Mouse (Mus musculus): Measurements from ENCODE around the gene Crtc1.

Crtc1 gene

DNA sequence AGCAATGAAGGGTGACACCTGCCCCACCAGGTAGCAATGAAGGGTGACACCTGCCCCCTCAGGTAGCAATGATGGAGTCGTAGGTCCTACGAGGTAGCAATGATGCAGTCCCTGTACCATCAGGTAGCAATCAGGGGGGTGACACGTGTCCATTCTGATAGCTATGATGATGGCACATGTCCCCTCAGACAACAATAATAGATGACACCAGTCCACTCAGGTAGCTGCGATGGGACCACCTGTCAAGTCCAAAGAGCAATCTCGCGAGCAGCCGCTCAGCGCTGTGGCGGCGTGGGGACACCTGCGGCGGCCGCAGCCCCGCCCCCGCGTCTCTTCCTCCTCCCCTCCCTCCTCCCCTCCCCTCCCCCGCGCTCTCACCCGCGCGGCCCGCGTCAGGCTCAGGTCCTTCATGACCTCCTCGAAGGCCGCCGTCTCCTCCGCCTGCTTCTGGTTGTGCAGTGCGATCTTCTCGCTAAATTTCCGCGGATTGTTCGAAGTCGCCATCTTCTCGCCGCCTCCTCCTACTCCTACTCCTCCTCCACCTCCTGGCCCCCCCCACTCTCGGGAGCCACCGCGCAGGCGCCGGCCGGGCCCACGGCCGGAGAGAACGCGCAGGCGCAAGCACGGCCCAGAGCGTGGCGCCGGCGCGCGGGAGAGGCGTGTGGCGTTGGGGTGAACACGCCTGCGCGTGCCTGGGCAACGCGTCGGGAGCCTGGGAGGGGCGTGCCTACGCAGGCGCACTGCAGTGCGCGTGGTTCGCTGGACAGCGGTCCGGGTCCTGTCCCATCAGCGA, at the start of gene Crtc1:
TSS of gene Crtc1 (minus strand) at position 525 of the 793 bp plus-strand sequence.
- CTCF ChIA-PET = interaction anchor here (0.5 kb wide), 1 partner anchor 46 kb away, joined by 3 read pairs; no protein-coding TSS in a partner anchor

DNA sequence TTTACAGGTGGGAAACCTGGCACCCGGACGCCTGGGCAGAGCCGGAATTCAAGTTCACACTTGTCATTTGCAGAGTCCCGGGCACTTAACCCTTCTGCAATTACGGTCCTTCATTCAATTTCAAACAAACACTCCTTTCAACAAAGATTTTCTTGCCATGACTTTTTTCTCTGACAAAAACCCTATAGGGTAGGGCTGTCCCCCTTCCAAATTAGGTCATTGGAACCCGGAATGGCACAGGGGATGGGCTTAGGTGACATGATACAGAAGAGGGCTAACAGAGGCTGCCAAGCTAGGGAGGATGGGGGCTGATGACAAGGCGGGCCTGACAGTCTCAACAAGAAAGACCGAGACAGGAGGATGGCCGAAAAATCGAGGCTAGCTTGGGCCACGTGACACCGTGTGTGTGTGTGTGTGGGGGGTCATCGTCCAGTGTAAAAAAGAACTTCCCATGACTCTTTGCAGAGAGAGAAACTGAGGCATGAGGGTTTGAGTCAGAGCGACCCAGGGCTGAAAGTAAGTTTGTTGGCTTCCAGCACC, 49.6 kb upstream of the Crtc1 start:
- CTCF ChIA-PET = no interaction called here

DNA sequence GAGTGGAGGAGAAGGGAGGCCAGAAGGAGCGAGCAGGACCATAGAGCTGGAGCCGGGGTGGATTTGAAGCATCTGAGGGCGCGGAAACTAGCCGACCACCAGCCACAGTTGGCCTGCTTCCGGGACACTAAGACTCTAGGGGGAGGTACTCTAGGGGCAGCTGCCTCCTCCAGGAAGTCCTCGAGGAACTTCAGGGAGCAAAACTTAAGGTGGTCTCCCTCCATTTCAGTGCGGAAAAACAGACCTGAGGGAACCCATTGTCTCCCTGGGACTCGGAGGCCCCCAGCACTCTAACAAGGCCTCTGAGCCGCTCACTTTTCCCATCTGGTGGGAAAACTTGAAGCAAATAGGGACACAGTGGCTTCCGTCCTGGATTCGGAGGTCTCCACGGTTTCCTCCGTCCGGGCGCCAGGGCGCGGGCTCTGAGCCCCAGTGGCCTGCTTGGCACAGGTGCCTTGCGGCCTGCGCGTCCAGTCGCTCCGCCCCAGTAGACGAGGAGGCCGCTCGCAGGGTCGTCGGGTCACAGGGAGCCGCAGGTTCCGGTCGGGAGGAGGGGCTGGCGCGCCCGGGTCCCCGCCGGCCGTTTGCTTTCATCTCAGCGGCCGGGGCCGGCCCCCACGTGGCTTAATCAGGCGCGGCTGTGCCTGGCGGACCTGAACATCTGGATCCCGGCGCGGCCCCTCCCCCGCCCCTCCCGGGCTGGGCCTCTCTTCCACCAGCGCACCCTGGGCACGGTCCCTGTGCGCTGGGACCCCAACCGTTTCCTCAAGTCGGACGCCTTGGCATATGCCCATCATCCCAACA, 48.8 kb upstream of the Crtc1 start:
- CTCF ChIA-PET = no interaction called here

DNA sequence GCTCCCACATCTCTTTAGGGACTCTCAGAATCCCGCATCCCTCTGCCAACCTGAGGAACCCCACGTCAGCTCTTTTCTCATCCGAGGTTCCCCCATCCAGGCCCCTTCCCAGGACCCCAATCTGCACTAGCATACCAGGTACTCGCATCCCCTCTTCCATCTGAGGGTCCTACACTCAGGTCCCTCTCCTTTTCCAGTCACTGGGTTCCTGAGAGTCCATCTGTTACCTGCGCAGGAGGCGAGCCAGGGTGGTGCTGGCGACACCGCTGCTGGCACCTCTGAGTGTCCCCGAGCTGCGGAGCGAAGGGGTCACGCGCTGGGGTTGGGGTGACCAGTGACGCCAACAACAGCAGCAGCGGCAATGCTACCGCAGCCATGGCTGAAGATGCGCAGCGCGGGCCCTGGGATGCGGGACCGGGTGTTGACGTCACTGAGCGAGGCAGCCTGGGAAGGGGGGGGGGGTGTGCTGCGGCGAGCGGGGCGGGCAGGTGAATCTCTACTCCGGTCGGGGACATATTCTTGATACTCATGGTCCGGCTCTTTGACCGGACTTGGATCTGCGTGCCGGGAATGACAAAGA, 47.7 kb upstream of the Crtc1 start, which contains the start of gene Tmem59l:
TSS of gene Tmem59l (minus strand) at position 418 of the 580 bp plus-strand sequence.
- CTCF ChIA-PET = no interaction called here

DNA sequence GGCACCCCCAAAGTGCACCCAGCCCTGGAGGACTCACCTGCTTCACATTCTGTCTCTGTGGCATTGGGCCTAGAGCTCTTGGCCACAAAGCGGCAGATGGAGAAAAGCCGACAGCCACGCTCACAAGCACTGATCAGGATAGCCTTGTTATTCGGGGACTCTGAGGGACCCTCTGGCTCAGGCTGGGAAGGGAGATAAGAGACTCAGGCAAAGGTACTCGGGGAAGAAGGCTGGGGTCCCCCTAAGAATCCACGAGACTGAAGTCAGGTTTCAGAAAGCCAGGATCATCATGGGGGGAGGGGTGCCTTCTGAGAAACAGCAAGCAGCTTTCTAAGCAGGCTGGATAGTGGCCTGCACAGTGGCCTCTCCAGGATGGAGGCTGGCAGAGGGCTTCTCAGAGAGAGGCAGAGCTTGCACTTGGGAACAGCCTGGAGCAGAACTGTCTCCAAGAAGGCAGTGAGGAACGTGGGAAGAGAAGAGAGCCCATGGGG, 46.9 kb upstream of the Crtc1 start:
- CTCF ChIA-PET = no interaction called here

GRCm38 (mm10) chr8:70482943-70483342, 43.6 kb upstream of the Crtc1 start:
- CTCF ChIA-PET = no interaction called here

DNA sequence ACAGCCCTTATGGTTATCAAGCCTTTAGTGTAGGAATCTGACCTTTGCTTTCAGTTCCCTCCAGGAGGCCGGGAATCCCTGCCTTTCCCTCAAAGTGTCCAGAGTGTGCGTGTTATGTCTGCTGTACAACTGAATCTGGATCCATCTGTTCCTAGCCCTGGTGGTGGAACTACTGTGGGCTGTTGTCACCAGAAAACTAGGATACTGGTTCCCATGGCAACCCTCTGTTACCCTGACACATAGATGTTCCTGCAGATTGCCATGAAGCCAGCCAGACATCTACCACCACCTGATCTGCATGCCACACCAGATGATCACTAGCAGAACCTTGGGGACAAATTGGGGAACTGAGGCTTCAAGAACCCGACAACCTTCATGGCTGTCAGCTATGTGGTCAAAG, 42.5 kb upstream of the Crtc1 start:
- CTCF ChIA-PET = no interaction called here

DNA sequence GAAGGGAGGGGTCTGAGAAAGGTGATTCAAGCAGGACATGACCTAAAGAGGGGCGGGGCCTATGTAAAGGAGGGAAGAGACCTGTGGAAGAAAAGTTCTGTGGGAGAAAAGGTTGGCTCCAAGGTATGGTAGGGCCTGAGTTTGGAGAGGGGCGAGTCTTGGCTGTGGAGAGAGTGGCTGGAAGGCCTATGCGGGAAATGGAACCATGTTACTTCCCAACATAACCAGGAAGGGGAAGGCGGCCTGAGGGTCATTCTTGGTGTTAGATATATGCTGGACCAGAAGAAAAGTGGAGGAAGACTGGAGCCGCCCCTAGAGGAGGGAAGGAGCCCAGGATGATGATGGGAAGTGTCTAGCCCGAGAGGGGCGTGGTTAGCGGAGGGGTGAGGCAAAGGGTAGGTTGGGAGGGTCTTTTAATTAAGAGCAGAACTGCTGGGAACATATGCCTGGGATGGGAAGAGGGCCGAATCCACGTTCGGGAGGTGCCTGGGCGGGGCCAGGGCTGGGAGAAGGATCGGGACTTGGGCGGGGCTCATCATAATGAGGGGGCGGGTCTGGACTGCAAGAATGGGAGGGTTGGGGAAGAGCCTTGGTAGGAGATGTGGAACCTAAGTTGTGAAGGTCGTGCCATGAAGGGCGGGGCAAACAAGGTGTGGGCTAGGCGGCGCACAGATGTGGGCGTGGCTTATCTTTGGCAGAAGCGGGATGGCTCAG, 38.0 kb upstream of the Crtc1 start:
- CTCF ChIA-PET = no interaction called here

GRCm38 (mm10) chr8:70476333-70477268, 37.2 kb upstream of the Crtc1 start, which contains the start of gene Klhl26:
Klhl26 (minus strand) TSS chr8:70476968.
- CTCF ChIA-PET = no interaction called here

DNA sequence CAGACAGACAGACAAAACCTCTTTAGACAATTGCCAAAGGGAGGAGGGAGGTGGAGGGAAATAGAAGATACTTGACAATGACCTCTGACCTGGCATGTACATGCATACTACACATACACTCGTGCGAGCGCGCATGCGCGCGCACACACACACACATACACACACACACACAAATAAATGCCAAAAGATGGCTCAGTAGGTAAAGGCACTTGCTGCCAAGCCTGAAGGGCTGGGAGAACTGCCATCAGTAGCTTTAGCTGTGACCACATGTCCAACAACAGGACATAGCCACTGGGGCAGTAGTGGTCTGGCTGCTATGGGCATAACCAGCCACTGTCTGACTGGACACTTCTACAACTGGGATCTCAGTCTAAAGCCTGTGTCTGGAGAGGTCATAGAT, 32.5 kb upstream of the Crtc1 start:
- CTCF ChIA-PET = interaction anchor here (0.6 kb wide), 1 partner anchor 39 kb away, joined by 4 read pairs; no protein-coding TSS in a partner anchor

- CTCF ChIA-PET = no interaction called here
Observed at GRCm38 (mm10) chr8:70469938-70470337, 30.6 kb upstream of the Crtc1 start.

- CTCF ChIA-PET = no interaction called here
Observed at GRCm38 (mm10) chr8:70469295-70469916, 30.0 kb upstream of the Crtc1 start.

GRCm38 (mm10) chr8:70468733-70469132, 29.4 kb upstream of the Crtc1 start:
- CTCF ChIA-PET = no interaction called here

DNA sequence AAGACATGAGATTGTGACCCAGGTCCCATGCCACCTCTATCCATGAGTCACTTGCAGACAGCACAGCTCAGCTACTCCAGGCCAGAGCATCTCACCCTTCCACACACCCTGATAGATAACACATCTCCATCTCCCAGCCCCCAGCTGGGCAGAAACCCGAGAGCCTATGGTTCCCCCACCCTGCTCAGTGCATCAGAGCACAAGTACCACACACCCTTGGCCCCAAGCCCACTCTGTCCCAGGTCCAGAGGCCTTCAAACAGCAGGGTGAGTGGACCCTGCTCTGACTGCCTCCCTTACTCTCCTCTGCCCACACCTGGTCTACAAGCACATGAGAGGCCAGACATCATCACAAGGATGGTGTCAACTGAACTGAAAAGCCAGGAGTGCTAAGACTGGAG, 28.5 kb upstream of the Crtc1 start:
- CTCF ChIA-PET = no interaction called here

DNA sequence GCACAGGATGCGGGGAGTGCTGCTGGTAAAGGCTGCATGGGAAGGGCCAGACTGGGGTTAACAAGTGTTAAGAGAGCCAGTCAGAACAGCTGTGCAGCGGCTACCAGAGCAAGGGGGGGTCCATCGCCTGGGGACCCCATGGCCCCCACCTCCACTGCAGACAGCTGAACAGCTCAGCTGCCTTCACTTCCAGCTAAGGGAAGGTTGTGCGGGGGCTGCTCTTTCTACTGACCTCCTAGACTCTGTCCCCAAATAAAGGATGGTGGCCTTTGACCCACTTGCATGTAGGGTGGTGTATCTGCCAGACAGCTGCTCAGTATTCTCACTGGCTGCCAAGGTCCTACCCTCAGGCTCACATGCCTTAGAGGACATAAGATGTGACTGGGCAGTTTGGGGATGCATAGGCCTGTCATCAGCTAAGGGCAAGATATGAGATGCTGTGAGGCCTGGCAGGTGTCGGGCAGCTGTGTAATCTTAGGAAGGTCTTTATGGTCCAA, 27.9 kb upstream of the Crtc1 start:
- CTCF ChIA-PET = interaction anchor here (0.6 kb wide), 1 partner anchor 233 kb away, joined by 4 read pairs; no protein-coding TSS in a partner anchor

DNA sequence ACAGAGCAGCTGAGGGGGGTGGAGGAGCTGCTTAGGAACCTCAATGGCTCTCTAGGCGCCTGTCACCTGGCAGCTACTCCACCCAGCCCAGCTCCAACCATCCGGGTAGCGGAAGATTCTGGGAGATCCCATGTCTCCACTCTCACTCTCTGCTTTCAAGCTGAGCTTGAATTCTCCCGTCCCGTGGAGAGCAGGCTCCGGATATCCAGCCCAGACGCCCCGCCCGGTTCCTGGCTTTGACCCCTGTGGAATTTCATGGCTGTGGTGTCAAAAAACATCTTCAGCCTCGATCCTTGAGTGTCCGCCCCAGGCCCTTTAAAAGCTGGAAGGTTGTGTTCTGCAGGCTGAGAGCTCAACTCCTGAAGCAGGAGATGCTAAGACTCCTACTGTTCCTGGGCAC, 27.4 kb upstream of the Crtc1 start:
- CTCF ChIA-PET = interaction anchor here (0.6 kb wide), 1 partner anchor 234 kb away, joined by 4 read pairs; no protein-coding TSS in a partner anchor

GRCm38 (mm10) chr8:70466305-70466704, 26.9 kb upstream of the Crtc1 start:
- CTCF ChIA-PET = interaction anchor here (0.6 kb wide), 2 partner anchors 234 to 294 kb away, joined by 4 to 11 read pairs; partner anchors contain the start of gene Tmem161a

DNA sequence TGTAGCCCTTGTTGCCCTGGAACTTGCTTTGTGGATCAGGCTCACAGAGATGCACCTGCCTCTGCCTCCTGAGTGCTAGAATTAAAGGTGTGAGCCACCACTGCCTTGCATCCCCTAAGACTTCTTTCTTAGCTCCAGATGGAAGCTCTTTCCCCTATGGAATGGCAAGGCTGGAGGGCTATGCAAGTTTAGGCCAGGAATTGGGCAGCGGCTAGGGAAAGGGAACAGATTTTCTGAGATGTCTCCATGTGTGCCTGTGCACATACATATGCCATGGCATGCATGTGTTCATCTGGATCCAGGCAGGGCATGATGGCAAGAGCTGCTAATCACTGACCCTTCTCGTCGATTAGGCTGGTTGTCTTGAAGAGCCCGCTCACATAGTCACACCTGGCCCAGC, 26.3 kb upstream of the Crtc1 start:
- CTCF ChIA-PET = interaction anchor here (0.6 kb wide), 1 partner anchor 293 kb away, joined by 11 read pairs; the partner anchor contains the start of gene Tmem161a

GRCm38 (mm10) chr8:70464162-70464561, 24.8 kb upstream of the Crtc1 start:
- CTCF ChIA-PET = no interaction called here
